Mouse (Mus musculus) embryonic facial prominence, embryonic 15.5 days (tissue): Measurements from ENCODE around the gene Wfdc6b. TPM values are rescaled to one million over a fixed set of nuclear protein-coding genes. Genes with fewer than 3 reads are reported as not detected.

ENCODE experiments used
- ATAC-seq: fragments of 200-750 bp; cut with Nextera tagmentation; 2 replicates; pipeline ENCODE4 v1.8.0; 2017; ENCODE audit warnings: low read depth, moderate TSS enrichment; ENCODE audit not compliant: insufficient number of reproducible peaks, low FRiP score, low TSS enrichment
- H3K27ac ChIP-seq: fragments of 300-500 bp; sonication (generic); replicated peaks from 2 replicates; pipeline ENCODE4 v1.5.1; 2015; ENCODE audit warnings: mild to moderate bottlenecking, inconsistent platforms
- H3K27me3 ChIP-seq: fragments of 300-500 bp; sonication (generic); 2 replicates; pipeline ENCODE4 v1.6.1; 2015; ENCODE audit warnings: inconsistent platforms
- H3K36me3 ChIP-seq: fragments of 300-500 bp; sonication (generic); 2 replicates; pipeline ENCODE4 v1.6.1; 2015; ENCODE audit warnings: mild to moderate bottlenecking, inconsistent platforms
- H3K4me1 ChIP-seq: fragments of 300-500 bp; sonication (generic); 2 replicates; pipeline ENCODE4 v1.6.1; 2015; ENCODE audit warnings: inconsistent platforms
- H3K4me2 ChIP-seq: fragments of 300-500 bp; sonication (generic); replicated peaks from 2 replicates; pipeline ENCODE4 v1.6.1; 2015; ENCODE audit warnings: mild to moderate bottlenecking, inconsistent platforms
- H3K4me3 ChIP-seq: fragments of 300-500 bp; sonication (generic); replicated peaks from 2 replicates; pipeline ENCODE4 v1.5.1; 2015; ENCODE audit warnings: mild to moderate bottlenecking, inconsistent platforms
- H3K9ac ChIP-seq: fragments of 300-500 bp; sonication (generic); 2 replicates; pipeline ENCODE4 v1.6.1; 2015; ENCODE audit warnings: inconsistent platforms
- H3K9me3 ChIP-seq: fragments of 300-500 bp; sonication (generic); replicated peaks from 2 replicates; pipeline ENCODE4 v1.6.1; 2016; ENCODE audit warnings: inconsistent platforms
- WGBS: fragments of 180-500 bp; shearing (Covaris S2); methylation state at CpG from one replicate; pipeline ENCODE4 v1.1.7; 2015; 5-methylcytosine and 5-hydroxymethylcytosine counted together
- polyA plus RNA-seq: library from polyadenylated mRNA; unstranded; fragments of >200 nt; fragmentation: Nextera tagmentation; extraction: Ambion mirVana; gene quantifications from 2 replicates; pipeline ENCODE4 v1.2.1, GENCODE M21; 2015

Gene Wfdc6b
- polyA plus RNA-seq, 1 experiment from 2014 or later, result not detected

GRCm38 (mm10) chr2:164615386-164615785, 2.1 kb downstream of the Wfdc6b start:
- Histone ChIP-seq H3K4me1 (no peaks in the 10 kb centered on the region), H3K36me3 (no peaks in the 10 kb centered on the region), H3K4me3 (no peak overlapping the region), H3K27ac (no peak overlapping the region), H3K4me2 (no peak overlapping the region), H3K9ac (no peak overlapping the region), H3K9me3 (no peaks in the 10 kb centered on the region), H3K27me3 (no peaks in the 10 kb centered on the region)
- no peak for ATAC-seq
- 87% methylated on average over 3 of the region's 3 CpGs for WGBS

GRCm38 (mm10) chr2:164619050-164619449, 5.7 kb downstream of the Wfdc6b start:
- no peak overlapping the region for H3K9ac ChIP-seq
- H3K4me1 ChIP-seq, result no peaks in the 10 kb centered on the region
- no peaks in the 10 kb centered on the region for H3K9me3 ChIP-seq
- no peak overlapping the region for H3K4me3 ChIP-seq
- ATAC-seq, result no peak
- H3K27ac ChIP-seq, result no peak overlapping the region
- H3K27me3 ChIP-seq, result no peaks in the 10 kb centered on the region
- 66% methylated on average over 5 of the region's 5 CpGs for WGBS
- H3K36me3 ChIP-seq, result no peaks in the 10 kb centered on the region
- no peak overlapping the region for H3K4me2 ChIP-seq

- Histone ChIP-seq H3K9me3 (no peaks in the 10 kb centered on the region), H3K27me3 (no peaks in the 10 kb centered on the region), H3K27ac (no peak overlapping the region), H3K4me3 (no peak overlapping the region), H3K4me2 (no peak overlapping the region), H3K4me1 (no peaks in the 10 kb centered on the region), H3K9ac (no peak overlapping the region), H3K36me3 (no peaks in the 10 kb centered on the region)
- WGBS, result 78% methylated on average over 4 of the region's 4 CpGs
- ATAC-seq, result no peak
These were observed 8.5 kb downstream of the Wfdc6b start for GRCm38 (mm10) chr2:164621775-164622174.

- no peak overlapping the region for H3K27ac ChIP-seq
- no peak overlapping the region for H3K4me2 ChIP-seq
- H3K9me3 ChIP-seq, result no peaks in the 10 kb centered on the region
- H3K27me3 ChIP-seq, result no peaks in the 10 kb centered on the region
- H3K4me1 ChIP-seq, result no peaks in the 10 kb centered on the region
- ATAC-seq, result no peak
- H3K9ac ChIP-seq, result no peak overlapping the region
- H3K4me3 ChIP-seq, result no peak overlapping the region
- WGBS, result 81% methylated on average over 9 of the region's 9 CpGs
- H3K36me3 ChIP-seq, result no peaks in the 10 kb centered on the region
These were observed 21.9 kb downstream of the Wfdc6b start for GRCm38 (mm10) chr2:164635266-164635665.

- no peak for ATAC-seq
- H3K4me2 ChIP-seq, result no peak within 1 kb of the TSS
- WGBS, result 84% methylated on average over 3 of the region's 3 CpGs
- H3K4me1 ChIP-seq, result no peaks in the 10 kb centered on the region
- H3K36me3 ChIP-seq, result no peaks in the 10 kb centered on the region
- no peak within 1 kb of the TSS for H3K9ac ChIP-seq
- H3K9me3 ChIP-seq, result no peaks in the 10 kb centered on the region
- no peaks in the 10 kb centered on the region for H3K27me3 ChIP-seq
- no peak within 1 kb of the TSS for H3K4me3 ChIP-seq
- no peak within 1 kb of the TSS for H3K27ac ChIP-seq
These were observed 25.4 kb downstream of the Wfdc6b start, which contains the start of gene Wfdc16 for GRCm38 (mm10) chr2:164638696-164639095. Gene Wfdc16 (minus strand): TSS chr2:164638796.

- Histone ChIP-seq H3K36me3 (no peaks in the 10 kb centered on the region), H3K4me3 (no peak overlapping the region), H3K4me2 (no peak overlapping the region), H3K9ac (no peak overlapping the region), H3K4me1 (no peaks in the 10 kb centered on the region), H3K9me3 (no peaks in the 10 kb centered on the region), H3K27me3 (no peaks in the 10 kb centered on the region), H3K27ac (no peak overlapping the region)
- WGBS, result 68% methylated on average over 7 of the region's 7 CpGs
- ATAC-seq, result no peak
These were observed 27.8 kb downstream of the Wfdc6b start for GRCm38 (mm10) chr2:164641129-164641528.

- ATAC-seq, result no peak
- H3K36me3 ChIP-seq, result no peaks in the 10 kb centered on the region
These were observed 28.8 kb downstream of the Wfdc6b start for GRCm38 (mm10) chr2:164641881-164642673.

GRCm38 (mm10) chr2:164655858-164656257, 42.5 kb downstream of the Wfdc6b start, which contains the start of gene Wfdc10:
Gene Wfdc10 (plus strand): TSS chr2:164656046.
- Histone ChIP-seq H3K27ac (no peak within 1 kb of the TSS), H3K9me3 (no peaks in the 10 kb centered on the region), H3K4me1 (no peaks in the 10 kb centered on the region), H3K4me3 (no peak within 1 kb of the TSS), H3K4me2 (no peak within 1 kb of the TSS), H3K36me3 (no peaks in the 10 kb centered on the region), H3K9ac (no peak within 1 kb of the TSS), H3K27me3 (no peaks in the 10 kb centered on the region)
- ATAC-seq, result no peak; the same call in 1 of the 2 replicates
- WGBS, result 14% methylated on average over 11 of the region's 11 CpGs

More at GRCm38 (mm10) chr2:164641881-164642673, 28.8 kb downstream of the Wfdc6b start:
- Histone ChIP-seq H3K4me1 (no peaks in the 10 kb centered on the region), H3K4me2 (no peak overlapping the region), H3K9me3 (no peaks in the 10 kb centered on the region), H3K9ac (no peak overlapping the region), H3K27me3 (no peaks in the 10 kb centered on the region), H3K27ac (no peak overlapping the region), H3K4me3 (no peak overlapping the region)
- WGBS, result 73% methylated on average over 13 of the region's 13 CpGs

- no peaks in the 10 kb centered on the region for H3K27me3 ChIP-seq
- H3K9ac ChIP-seq, result no peak within 1 kb of the TSS
- WGBS, result 82% methylated on average over 9 of the region's 9 CpGs
- no peak within 1 kb of the TSS for H3K27ac ChIP-seq
- no peaks in the 10 kb centered on the region for H3K9me3 ChIP-seq
- H3K4me2 ChIP-seq, result no peak within 1 kb of the TSS
- ATAC-seq, result no peak
- H3K36me3 ChIP-seq, result no peaks in the 10 kb centered on the region
- H3K4me1 ChIP-seq, result no peaks in the 10 kb centered on the region
- H3K4me3 ChIP-seq, result no peak within 1 kb of the TSS
These were observed 43.2 kb downstream of the Wfdc6b start, which contains the start of gene Wfdc9 for GRCm38 (mm10) chr2:164656483-164656882. Gene Wfdc9 (minus strand): TSS chr2:164656583.

- Histone ChIP-seq H3K4me3 (no peak overlapping the region), H3K27me3 (no peaks in the 10 kb centered on the region), H3K9me3 (no peaks in the 10 kb centered on the region), H3K27ac (no peak overlapping the region), H3K4me2 (no peak overlapping the region), H3K4me1 (no peaks in the 10 kb centered on the region), H3K9ac (no peak overlapping the region), H3K36me3 (no peaks in the 10 kb centered on the region)
- no peak for ATAC-seq
- WGBS, result 88% methylated on average over 7 of the region's 7 CpGs
These were observed 51.5 kb downstream of the Wfdc6b start for GRCm38 (mm10) chr2:164664851-164665250.
